Mouse (Mus musculus): ENCODE measurements at regions not wholly inside any gene's neighbourhood (a gene's known extent, or its start where the extent isn't known, plus 50 kb on each side); places are given as distances from the start of the nearest gene placed in this dataset.
A peak's percentile ranks its signal among the peaks of the same experiment; 100 is the strongest.

DNA sequence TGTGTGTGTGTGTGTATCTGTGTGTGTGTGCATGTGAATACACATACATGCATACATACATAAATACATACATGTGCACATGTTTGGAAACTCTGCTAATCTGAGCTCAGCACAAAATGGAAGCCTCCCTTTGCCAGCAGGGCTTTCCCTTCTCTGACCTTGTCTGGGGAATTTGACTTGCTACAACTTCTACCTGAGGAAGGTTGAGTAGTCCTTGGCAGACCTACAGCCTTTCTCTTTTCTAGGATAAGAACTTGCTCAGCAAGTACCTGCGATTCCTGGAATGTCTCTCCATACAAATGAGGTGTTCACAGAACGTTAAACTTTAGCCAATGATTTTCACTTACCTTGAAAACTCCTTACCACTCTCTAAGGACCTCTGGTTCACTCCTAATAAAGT lies 472.7 kb upstream of the Nr2f2 start:
- DNase-seq: no peak
- intact Hi-C loops (cut with DNase I): no loop called here

DNA sequence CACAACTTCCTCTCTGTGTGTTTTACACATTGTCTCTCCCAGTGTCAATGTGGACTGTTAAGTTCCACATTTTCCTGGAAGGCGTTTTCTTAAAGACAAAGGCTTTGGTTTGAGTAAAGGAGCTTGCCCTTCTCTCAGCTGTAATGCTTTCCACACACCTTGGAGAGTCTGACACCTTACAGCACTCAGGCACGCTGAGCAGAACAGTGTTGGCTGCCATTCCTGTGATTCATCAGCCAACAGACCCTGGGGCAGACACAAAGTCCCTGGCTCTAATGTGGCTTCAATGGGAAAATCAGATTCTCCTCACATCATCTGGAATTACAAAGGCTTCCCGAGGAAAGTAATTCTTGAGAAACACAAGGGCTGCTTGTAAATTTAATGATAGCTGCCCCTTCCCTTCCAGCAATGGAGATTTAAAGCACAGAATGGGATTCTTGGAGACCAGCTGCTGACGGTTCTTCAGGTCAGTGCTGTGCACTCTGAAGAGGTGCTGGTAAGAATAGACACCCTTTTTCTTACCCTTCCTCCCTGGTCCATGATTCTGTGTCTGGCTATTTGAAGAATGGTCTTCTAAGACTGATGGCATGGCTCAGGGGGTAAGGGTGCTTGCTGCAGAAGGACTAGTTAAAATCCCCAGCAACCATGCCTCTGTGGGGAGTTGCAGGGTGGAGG lies 468.4 kb upstream of the Nr2f2 start:
- intact Hi-C loops (cut with DNase I): no loop called here
- DNase-seq: no peak

DNA sequence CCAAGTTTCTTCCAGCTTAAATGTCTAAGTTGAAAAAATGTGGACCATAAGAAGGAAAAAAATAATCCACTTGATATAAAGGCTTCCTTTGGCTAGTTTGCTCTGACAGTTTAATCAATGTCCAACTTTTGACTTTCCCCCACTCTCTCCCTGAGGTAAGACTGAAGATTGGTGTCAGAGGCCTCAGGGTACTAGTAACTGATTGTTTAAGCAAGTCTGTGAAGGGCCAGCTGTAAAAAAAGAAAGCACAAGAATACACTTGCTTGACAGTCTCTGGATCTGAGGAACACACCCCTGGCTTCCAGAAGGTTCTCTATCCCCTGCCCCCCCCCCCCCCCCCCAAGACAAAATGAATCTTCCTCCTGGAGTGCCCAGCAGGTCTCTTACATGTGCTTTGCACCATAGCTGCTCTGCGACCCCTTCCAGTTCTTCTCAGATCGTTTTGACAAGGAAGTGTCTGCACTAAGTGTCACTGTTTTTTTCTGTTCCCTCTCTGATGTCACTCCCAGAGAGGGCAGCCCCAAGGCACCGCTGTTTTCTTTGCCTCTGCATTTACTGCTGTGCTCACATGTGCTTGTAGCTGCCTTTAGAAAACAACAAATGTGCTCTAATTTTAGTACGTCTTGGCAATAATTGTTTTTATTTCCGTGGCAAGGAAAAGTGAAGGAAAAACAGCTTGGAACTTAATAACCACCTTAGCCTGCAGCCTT lies 462.1 kb upstream of the Nr2f2 start:
- DNase-seq: no peak
- intact Hi-C loops (cut with DNase I): no loop called here

DNA sequence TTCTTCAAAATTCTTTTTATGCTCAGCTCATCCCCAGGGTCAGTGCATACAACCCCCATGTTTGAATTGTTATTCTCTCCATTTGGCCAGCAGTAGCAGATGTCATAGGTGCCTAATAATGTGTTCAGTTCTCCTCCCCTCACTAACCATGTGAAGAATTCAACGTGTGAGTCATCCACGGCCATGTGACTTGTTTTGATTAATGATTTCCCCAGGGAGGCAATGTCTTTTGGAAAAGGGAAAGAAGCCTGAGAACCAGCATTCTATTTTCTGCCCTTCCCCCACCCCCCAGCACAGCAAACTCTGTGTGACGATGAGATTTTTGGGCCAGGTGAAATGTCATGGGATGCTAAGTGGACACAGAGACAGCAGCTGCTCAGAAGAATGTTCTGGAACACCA lies 459.5 kb upstream of the Nr2f2 start:
- intact Hi-C loops (cut with DNase I): no loop called here
- DNase-seq: no peak

DNA sequence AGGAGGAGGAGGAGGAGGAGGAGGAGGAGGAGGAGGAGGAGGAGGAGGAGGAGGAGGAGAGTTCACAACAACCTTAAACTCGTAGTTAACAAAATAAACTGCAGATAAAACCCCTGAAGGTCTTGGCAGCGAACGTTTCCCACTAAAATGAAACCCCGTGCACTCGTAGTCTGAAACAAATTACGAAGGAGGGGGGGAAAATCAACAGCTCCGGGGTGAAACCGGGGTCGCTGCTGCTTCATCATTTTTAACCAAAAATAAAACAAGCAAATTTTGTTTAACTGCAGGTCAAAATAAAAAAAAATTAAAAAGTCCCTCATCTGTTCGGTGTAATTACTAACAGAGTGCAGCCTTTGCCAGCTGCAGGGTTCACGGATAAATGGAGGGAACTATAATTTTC lies 456.5 kb upstream of the Nr2f2 start:
- intact Hi-C loops (cut with DNase I): no loop called here

DNA sequence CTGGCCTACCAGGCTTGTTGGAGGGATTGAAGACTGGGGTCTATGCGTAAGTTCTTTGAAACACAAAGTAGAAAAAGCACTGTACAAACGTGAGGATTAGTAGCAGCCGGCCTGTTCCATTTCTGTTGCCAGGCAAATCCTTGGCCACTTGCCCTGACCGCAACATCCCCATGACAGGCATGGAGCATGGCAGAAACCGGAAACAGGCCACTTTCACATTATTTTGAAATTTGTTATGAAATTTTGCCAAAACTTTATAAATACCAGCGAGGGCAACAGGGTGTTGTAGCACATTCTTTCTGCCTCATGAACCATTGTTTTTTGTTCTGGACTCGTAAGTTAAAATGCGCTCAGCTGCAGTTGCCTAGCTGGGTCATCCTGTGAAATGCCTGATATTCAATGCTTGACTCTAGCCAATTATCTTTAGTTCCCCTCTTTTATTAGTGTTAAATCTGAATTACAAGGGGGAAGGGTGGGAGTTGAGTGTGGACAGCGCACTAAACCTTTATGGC lies 455.8 kb upstream of the Nr2f2 start:
- DNase-seq: peak; percentile 89
- intact Hi-C loops (cut with DNase I): no loop called here

More for the DNA sequence above, 456.5 kb upstream of the Nr2f2 start:
- peak; percentile 5 for DNase-seq

DNA sequence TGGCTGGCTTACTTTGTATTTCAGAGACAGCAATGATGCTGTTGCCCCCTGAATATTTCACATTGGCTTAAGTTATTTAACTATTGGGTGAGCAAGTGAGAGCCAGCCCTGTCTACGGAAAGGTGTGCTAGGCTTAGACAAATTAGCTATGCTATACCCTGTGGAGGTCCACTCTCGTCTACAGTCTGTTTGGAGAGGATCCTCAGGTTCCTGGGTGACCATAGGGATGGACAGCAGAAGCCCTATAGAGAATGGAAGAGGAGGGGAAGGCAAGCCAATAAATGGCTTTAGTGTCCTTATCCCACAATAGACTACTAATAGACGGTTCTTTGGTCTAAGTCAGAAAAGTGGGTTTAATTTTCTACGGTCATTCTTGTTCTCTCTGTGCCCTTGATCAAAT lies 455.3 kb upstream of the Nr2f2 start:
- intact Hi-C loops (cut with DNase I): no loop called here
- DNase-seq: no peak

DNA sequence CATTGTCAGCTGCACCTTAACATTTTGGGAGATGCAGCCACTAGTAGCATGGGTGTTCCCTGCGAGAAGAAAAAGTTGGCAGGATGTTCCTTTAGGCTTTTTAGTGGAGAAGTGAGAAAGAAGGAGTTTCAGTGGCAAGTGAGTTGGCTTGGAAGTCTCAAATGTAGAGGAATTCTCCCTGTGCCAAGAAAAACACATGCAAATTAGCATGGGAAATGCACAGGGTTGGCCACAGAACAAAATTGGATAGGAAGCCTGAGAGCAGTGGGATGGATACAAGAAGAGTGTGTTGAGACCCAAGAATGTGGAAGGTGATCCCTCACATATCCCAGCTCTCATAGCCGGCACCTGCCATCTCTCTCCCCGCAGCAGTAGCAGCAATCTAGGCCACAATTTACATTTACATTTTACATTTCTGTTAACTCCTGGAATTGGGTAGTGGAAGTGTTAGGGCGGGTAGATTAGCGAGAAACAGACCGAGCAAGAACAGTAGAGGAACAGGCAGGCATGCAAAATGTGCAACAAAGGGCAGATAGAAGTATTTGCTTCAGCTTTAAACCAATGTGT lies 450.9 kb upstream of the Nr2f2 start:
- intact Hi-C loops (cut with DNase I): no loop called here

DNA sequence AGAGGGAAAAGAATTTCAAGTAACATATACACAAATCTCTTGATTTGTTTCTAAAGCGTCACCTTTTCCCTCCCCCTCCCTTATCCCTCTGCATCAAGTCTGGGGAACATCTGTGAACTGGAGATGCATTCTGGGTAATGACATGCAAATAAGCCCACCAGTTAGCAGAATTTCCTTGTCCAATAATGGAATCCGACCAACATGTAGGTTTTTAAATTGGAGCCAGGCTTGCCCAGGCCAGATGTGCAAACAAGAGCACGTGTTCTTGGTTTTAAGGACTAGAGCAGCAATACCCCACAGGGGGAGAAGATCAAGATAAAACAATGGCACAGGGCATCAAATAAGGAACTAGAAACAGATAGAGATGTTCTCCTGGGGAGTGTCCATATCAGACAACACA lies 447.9 kb upstream of the Nr2f2 start:
- intact Hi-C loops (cut with DNase I): no loop called here
- DNase-seq: no peak

More for the DNA sequence above, 450.9 kb upstream of the Nr2f2 start:
- DNase-seq: no peak

DNA sequence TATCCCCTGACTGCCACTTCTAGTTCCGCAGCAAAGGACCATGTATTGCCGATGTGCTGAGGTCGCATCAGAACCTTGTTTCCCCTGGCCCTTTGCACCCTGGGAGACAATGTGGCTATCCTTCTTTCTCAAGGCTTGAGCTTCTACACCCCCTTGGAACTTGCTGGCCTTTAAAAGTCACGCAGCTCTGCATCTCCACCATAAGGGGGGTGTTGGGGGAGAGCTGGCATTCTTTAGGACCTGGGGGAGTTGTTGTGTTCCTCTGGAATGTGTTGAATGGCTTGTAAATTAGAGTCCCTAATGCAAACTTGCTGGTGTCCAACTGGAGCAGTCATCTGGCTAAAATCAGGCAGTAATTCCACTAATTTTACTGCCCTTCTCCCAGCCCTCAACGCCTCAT lies 446.6 kb upstream of the Nr2f2 start:
- intact Hi-C loops (cut with DNase I): no loop called here
- DNase-seq: no peak

DNA sequence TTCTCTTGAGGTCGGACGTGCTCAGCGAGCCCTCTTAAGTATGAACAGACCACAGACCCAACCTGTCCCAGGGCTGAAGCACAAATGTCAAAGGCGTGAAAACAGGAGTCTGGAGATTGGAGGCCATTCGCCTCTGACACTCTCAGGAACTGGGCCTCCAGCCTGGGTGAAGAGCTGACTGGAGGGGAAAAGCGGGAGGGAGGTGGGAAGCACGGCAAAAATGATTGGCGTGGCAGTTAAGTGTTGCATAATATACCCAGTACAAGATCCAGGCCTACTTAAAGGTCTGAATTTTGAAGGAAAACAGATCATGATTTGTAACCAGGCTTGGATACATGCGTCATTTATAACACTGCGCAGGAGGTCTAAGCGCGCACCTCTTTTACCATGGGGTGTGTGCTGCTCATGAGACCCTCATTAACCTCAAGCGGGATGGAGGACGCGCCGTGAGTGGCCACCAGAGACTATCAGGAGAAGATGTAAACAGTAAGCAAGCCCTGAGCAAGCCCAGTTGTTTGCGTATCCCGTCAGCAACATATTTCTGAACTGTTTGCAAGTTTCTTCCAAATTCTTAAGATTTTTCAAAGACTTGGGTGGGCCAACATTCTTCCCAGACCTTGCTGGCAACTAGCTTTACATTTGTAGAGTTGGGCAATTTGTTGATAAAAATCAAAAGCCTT lies 444.0 kb upstream of the Nr2f2 start:
- intact Hi-C loops (cut with DNase I): no loop called here

DNA sequence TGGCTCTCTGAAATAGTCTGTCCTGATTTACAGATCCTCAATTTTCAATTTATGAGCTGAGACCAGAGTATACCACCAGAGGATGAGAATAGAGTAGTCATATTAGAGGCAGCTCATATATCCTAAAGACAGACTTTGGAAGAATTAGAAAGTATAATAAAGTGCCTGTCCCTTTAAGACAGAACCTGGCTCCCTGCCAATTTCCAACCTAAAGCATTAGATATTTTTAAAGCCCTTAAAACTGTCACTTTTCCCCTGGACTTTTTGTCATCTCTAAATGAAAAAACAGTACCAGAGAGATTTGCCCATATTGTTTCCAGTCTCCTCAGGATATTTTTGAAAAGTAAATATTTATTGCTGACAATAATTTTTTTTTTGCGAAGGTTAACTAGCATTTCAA lies 437.7 kb upstream of the Nr2f2 start:
- no peak for DNase-seq
- intact Hi-C loops (cut with DNase I): no loop called here

More for the DNA sequence above, 444.0 kb upstream of the Nr2f2 start:
- no peak for DNase-seq

DNA sequence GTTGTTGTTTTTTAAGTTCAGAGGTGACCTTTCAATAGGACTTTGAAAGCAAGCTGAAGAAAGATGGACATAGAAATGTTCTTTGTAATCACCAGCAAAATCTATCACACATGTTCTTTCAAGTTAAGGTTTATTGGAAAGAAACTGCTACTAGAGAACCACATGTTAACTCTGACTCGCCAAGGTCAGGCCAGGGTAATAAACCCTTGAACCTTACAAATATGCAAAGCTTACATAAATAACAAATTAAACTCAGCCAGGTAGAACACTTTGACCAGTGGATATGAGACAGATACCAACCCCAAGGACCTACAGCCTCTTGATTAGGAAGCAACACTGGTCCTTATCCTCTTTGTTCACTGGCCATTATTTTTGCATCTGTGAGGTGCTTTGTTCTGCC lies 433.4 kb upstream of the Nr2f2 start:
- no peak for DNase-seq
- intact Hi-C loops (cut with DNase I): no loop called here

DNA sequence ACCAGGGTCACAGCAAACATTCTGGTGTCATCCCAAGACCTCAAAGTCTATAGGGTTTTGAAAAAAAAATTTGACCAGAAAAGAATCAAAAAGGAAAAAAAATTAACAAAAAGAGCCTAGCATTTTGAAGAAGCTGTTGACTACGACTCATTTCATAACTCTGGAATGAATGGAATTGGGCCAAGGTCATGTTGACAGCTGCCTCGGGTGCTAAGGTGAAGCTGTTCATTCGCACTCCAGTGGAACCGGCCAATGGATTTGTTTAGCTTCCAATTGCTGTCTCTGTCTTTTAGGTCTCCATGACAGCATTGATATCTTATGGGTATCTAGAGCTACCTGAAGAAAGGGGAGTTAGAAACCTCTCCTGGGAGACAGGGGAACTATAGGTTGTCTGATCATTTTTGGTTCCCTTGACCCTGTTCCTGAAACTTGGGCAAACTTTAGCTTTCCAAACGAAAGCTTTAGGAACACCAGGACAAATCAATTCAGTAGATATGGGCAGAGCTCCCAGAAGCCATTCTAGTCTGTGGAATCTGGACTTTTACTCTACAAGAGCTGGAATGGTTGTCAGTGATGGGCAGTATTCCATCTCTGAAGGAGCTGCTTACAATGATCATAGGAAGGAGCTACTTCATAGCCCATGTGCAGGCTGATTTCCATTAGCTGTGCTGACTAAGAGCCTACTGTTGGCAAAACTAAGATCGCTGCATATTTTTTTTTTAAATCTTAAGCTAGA lies 432.7 kb upstream of the Nr2f2 start:
- DNase-seq: no peak
- intact Hi-C loops (cut with DNase I): no loop called here

DNA sequence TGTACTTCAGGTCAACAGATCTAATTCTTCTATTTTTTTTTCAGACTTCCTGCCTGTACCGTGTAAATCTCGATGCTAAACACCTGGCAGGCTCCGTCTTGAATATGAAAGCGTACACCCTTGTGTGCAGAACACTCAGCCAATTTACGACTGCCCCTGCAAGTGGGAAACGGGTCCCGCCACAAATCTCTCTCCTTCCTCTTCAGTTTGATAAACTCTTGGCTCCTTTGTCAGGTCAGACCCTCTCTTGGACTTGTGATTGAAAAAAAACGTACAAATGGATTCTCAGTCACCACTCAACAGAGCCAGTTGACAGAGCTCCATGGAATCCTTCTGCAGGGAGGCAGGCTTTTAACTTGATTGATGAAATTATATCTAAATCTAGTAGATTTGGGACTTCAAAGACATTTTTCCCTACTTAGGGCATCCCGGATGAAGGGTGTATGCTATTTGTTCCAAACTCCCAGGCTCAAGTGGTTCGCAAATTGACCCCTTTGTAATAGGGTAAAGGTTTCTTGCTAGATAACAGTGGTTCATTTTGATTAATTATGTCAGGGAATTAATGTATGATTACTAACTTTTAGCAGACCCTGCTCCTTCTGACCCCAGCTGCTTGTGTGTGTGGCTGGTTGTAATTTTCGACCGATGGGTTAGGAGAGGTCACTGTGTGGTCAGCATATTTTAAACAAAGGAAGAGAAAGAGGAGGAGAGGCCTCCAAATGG lies 429.7 kb upstream of the Nr2f2 start:
- intact Hi-C loops (cut with DNase I): no loop called here
- no peak for DNase-seq

DNA sequence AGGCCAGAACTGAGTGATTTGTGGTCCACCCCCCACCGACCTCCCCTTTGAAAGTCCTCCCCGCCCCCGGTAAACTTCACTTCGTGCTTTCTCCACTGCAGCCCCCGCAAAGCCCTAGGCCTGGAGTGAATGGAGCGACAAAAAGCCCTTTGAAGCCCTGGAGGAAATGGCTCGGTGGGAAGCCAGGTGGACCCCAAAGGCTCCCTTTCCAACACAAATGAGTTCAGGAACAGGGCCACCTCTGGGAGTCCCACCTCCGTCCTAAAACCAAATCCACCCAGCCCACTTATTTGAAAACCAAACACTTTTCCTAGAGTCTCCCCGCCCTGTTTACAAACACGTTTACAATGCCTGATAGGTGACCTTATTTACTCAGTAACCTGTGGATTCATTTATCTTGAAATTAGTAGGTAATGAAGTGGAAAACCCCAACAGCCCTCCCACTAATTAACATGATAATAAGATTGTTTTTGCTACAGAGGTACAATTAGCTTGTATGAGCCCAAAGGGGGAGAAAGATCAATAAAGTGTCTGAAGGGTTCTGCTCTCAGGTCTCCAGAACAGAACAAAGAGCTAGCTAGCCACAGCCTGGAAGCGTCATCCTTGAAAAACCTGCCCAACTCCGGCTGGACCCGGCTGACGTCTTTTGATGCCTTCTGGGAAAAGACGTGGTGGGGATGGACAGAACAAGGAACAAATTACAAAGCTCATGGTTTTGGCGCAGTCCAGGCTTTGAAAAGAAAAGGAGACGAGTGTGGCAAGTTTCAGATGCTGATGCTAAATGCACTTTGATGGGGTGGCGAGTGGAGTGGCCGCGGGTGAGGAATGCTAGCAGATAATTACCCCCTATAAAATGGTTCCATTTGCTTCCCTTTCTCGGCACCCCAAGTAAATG lies 422.6 kb upstream of the Nr2f2 start:
- DNase-seq: no peak

DNA sequence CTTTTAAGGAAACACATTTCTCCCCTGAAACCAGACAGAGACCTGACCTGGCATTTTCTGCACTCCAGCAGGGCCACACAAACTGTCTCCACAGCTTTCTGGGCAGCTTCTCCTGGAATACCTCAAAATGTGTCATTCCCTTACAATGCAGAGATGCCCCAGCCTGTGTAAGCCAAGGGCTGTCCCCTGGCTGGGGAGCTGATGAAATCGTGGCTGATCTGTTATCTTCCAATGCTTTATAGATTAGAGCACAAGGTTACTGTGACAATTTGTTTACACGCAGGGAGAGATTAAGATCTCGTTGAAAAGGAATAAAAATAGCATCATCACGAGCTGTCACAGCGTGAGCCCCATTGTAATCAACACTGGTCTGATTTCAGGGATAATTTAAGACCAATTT lies 421.4 kb upstream of the Nr2f2 start:
- no peak for DNase-seq
- intact Hi-C loops (cut with DNase I): no loop called here

More for the DNA sequence above, 422.6 kb upstream of the Nr2f2 start:
- intact Hi-C loops (cut with DNase I): no loop called here

DNA sequence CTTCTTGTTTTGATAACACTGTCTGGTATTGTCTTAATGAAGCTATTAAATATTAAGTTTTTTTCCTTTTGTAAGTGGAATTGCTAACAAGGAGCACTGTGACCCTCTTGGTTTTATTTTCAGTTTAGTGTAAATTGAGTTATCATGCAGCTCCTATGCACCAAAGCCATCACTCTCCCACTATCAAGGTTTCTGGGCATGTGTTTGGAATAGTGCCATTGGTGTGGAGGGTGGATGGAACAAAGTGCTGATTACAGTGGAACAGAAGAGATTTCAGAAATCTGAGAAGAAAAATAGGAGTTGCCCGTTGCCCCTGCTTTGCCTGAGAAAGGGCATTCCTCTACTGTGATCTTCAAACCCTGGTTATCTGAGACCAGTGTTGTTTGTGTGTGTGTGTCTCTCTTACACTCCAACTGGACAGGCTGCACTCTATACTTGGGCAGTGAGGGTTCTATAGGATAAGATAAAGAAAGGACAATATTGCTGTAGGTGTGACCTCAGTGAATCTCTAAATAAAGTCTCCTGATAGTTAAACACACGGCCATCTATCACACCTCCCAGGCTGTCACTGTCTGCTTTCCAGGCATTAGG lies 414.3 kb upstream of the Nr2f2 start:
- no peak for DNase-seq
- intact Hi-C loops (cut with DNase I): no loop called here

DNA sequence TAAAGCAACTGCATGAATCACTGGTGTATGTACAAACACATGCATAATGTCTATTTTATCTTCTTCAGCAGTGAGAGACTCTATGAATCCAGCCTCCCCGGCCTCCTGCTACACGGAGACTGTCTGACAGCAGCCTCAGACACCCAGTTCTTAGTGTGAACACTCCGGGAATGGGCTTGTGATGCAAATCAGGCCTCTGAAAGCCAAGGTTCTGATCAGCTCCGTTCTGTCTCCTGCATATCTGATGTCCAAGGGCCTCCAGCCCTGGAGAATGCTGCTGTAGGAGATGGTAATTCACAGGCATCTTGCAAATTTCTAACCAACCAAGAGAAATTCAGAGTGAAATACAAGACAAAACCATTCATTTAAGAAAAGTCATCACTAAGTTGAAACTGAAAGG lies 411.2 kb upstream of the Nr2f2 start:
- intact Hi-C loops (cut with DNase I): no loop called here
- DNase-seq: no peak

Data from left cerebral cortex, postnatal 4 days (tissue).